Mouse (Mus musculus): ENCODE data around the gene Arhgap32.

DNA sequence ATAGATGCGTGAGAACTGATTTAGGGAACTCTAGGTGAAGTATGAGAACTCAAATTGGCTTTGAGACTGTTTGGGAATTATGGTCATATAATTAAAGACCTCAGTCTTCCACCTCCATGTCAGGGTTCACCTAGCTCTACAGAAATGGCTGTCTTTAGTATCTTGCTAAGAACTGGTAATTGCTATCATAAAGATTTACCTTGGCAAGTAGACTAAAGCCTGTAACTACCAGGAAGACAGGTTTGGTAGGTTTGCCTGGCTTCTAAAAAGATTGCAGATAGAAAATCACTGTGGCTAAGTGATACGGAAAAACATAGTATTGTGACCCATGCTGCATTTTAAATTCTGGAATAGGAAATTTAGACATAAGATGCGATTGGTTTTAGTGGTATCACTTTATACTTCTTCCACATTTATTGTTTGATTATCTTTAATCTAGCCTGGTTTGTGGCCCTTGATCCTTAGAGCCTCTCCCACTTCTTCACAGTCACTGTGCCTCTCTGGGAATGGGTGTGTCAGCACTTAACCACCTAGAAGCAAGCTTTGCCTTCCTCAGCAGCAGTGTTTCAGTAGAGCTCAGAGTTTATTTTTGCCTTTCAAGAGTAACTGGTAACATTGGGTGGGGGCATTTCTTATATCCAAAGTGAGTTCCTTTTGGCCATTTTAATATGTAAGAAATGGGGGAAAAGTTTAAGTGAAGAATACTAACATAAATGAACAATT lies 119.0 kb downstream of the Arhgap32 start:
- no peak for TF ChIP-seq CTCF (IDR thresholded peaks at IDR 0.05; ENCODE audit: low read depth)
- TF ChIP-seq EP300 (optimal IDR thresholded peaks at IDR 0.05): peak; percentile 28
